In the genomic region with DNA sequence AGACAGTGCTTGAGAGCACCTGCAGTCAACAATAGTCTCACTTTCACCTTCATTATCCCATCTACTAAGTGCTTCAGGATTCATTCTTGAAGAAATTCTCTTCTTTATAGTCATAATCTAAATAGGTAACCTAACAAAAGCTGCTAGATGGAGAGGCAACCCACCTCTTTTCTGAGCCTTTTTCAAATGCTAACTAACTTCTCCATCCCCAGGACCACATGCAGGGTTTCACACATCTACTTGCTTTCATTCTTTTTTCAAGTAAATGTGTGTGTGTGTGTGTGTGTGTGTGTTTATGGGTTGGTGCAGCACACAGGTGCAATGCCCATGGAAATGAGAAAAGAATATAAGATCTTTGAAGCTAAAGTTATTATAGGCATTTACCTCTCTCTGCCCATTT, we compare ENCODE assay signal across 16 mouse cellular contexts.
"Had no signal": no experiment of that assay in that cellular context is flagged by ENCODE, and none has a peak within 500 bp of the region (broad histone marks: within the 10 kb centered on the region; RNA-seq: fewer than 3 reads in every experiment).

No protein-coding gene starts in this region.

- H3K4me1 ChIP-seq: lung, embryonic 15.5 days; megakaryocyte, embryonic 14.5 days; midbrain, embryonic 15.5 days; neural tube, embryonic 12.5 days; stomach, embryonic 15.5 days had no signal

- H3K27ac ChIP-seq: liver, embryonic 14.5 days; lung, embryonic 15.5 days; macrophage; midbrain, embryonic 15.5 days; neural tube, embryonic 12.5 days; stomach, embryonic 15.5 days; stomach, postnatal 0 days had no signal

- H3K9me3 ChIP-seq: lung, embryonic 15.5 days; midbrain, embryonic 15.5 days; neural tube, embryonic 12.5 days; stomach, embryonic 15.5 days had no signal

- H3K4me3 ChIP-seq: lung, embryonic 15.5 days; megakaryocyte, embryonic 14.5 days; midbrain, embryonic 15.5 days; neural tube, embryonic 12.5 days; stomach, embryonic 15.5 days had no signal

- ATAC-seq: lung, postnatal 0 days; midbrain, embryonic 15.5 days had no signal

- H3K4me2 ChIP-seq: lung, embryonic 15.5 days; midbrain, embryonic 11.5 days; midbrain, embryonic 15.5 days; neural tube, embryonic 12.5 days; stomach, embryonic 15.5 days had no signal

- H3K36me3 ChIP-seq: lung, embryonic 15.5 days; midbrain, embryonic 15.5 days; neural tube, embryonic 12.5 days; stomach, embryonic 15.5 days had no signal

- H3K27me3 ChIP-seq: lung, embryonic 15.5 days; megakaryocyte, embryonic 14.5 days; midbrain, embryonic 15.5 days; neural tube, embryonic 12.5 days; stomach, embryonic 15.5 days had no signal

- DNase-seq: lung, adult 2 months; lung, postnatal 14 days; lung, postnatal 36 days; right cerebral cortex, postnatal 14 days; thymus, postnatal 14 days; thymus, postnatal 36 days had no signal

- H3K9ac ChIP-seq: liver, embryonic 14.5 days; lung, embryonic 15.5 days; midbrain, embryonic 15.5 days; neural tube, embryonic 12.5 days; stomach, embryonic 15.5 days had no signal
